Mouse (Mus musculus) heart, embryonic 16.5 days (tissue): ENCODE measurements around the gene Ghrhr. TPM values are rescaled to one million over a fixed set of nuclear protein-coding genes. Genes with fewer than 3 reads are reported as not detected.

Experiments used
- ATAC-seq: fragments of 200-750 bp; cut with Nextera tagmentation; replicated peaks from 2 replicates; pipeline ENCODE4 v1.8.0; 2017; ENCODE audit warnings: moderate number of reproducible peaks; ENCODE audit not compliant: insufficient read depth, low FRiP score; ENCODE audit errors: extremely low read depth
- H3K27ac ChIP-seq: fragments of 300-500 bp; sonication (generic); 2 replicates; pipeline ENCODE4 v1.5.1; 2014; ENCODE audit warnings: mild to moderate bottlenecking, low read length, control low read depth, moderate library complexity
- H3K27me3 ChIP-seq: fragments of 300-500 bp; sonication (generic); 2 replicates; pipeline ENCODE4 v1.6.1; 2014; ENCODE audit warnings: low read length, mixed read lengths; ENCODE audit not compliant: control insufficient read depth, insufficient read depth
- H3K36me3 ChIP-seq: fragments of 300-500 bp; sonication (generic); 2 replicates; pipeline ENCODE4 v1.6.1; 2014; ENCODE audit not compliant: control insufficient read depth, insufficient read depth
- H3K4me1 ChIP-seq: fragments of 300-500 bp; sonication (generic); 2 replicates; pipeline ENCODE4 v1.6.1; 2014; ENCODE audit warnings: low read length, mixed read lengths; ENCODE audit not compliant: control insufficient read depth, insufficient read depth
- H3K4me2 ChIP-seq: fragments of 300-500 bp; sonication (generic); 2 replicates; pipeline ENCODE4 v1.6.1; 2014; ENCODE audit warnings: low read depth, mild to moderate bottlenecking, control low read depth, low read length
- H3K4me3 ChIP-seq: fragments of 300-500 bp; sonication (generic); 2 replicates; pipeline ENCODE4 v1.5.1; 2014; ENCODE audit warnings: mild to moderate bottlenecking, control low read depth, low read length
- H3K9ac ChIP-seq: fragments of 300-500 bp; sonication (generic); 2 replicates; pipeline ENCODE4 v1.6.1; 2014; ENCODE audit warnings: low read length, control low read depth
- H3K9me3 ChIP-seq: fragments of 300-500 bp; sonication (generic); replicated peaks from 2 replicates; pipeline ENCODE4 v1.6.1; 2016; ENCODE audit warnings: low read length; ENCODE audit not compliant: control insufficient read depth
- WGBS: fragments of 180-500 bp; shearing (Covaris S2); extraction: QIAGEN DNeasy Blood & Tissue Kit; methylation state at CpG from one replicate; pipeline ENCODE4 v1.1.7; 2014; 5-methylcytosine and 5-hydroxymethylcytosine counted together
- polyA plus RNA-seq: library from polyadenylated mRNA; unstranded; fragments of >200 nt; fragmentation: Nextera tagmentation; extraction: Ambion mirVana; gene quantifications from 2 replicates; pipeline ENCODE4 v1.2.1, GENCODE M21; 2015

Ghrhr gene
- polyA plus RNA-seq, 1 experiment from 2014 or later = not detected

DNA sequence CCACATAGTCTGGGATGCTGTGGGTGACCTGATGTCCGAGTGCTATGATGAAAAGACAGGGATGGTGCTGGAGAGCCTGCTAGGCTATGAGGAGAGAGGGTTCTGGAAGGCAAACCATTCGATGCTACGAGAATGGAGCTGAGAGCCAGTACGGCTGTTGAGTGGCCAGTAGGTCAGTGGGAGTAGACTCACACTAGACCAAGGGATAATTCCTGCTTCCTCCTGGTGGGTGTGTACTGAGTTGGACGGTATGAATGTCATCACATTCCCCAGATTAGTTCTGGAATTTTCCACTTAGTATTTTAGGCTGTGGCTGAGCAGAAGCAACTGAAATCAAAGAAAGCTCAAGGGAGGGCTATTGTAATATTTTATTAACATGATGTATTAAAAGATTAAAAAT is 34.9 kb downstream of the Ghrhr start:
- no peak overlapping the region for H3K4me2 ChIP-seq
- H3K9ac ChIP-seq = no peak overlapping the region
- H3K4me1 ChIP-seq = peaks cover 5% of the 10 kb centered on the region
- ATAC-seq = peak; percentile 61; the same call in 1 of the 2 replicates
- H3K9me3 ChIP-seq = no peaks in the 10 kb centered on the region
- H3K27ac ChIP-seq = no peak overlapping the region; the same call in 1 of the 2 replicates
- no peaks in the 10 kb centered on the region for H3K27me3 ChIP-seq
- no peak overlapping the region for H3K4me3 ChIP-seq
- WGBS = 42% methylated on average over 5 of the region's 5 CpGs
- no peaks in the 10 kb centered on the region for H3K36me3 ChIP-seq

DNA sequence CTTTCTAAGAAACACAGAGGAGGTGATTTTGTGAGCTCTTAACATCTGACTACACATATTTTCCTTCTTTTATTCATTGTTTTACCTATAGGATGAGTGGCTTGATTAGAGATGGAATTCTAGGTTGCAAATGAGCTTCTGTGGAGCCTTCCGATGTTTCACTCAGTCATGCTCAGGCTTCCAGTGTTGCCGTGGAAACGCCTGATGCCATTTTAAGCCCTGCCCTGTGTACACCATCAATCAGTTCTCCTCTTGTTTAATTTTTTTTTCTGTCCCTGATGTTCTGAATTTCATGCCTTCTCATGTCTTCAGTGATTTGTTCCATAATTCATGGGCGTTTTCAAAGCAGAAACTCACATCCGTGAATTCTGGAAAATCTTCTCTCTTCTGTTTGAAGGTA is 40.1 kb downstream of the Ghrhr start:
- Histone ChIP-seq H3K9ac (no peak overlapping the region), H3K27ac (no peak overlapping the region), H3K36me3 (no peaks in the 10 kb centered on the region), H3K4me2 (no peak overlapping the region), H3K4me1 (peaks cover 3% of the 10 kb centered on the region), H3K9me3 (no peaks in the 10 kb centered on the region), H3K4me3 (no peak overlapping the region), H3K27me3 (no peaks in the 10 kb centered on the region)
- WGBS = 81% methylated on average over 5 of the region's 5 CpGs
- no peak for ATAC-seq

DNA sequence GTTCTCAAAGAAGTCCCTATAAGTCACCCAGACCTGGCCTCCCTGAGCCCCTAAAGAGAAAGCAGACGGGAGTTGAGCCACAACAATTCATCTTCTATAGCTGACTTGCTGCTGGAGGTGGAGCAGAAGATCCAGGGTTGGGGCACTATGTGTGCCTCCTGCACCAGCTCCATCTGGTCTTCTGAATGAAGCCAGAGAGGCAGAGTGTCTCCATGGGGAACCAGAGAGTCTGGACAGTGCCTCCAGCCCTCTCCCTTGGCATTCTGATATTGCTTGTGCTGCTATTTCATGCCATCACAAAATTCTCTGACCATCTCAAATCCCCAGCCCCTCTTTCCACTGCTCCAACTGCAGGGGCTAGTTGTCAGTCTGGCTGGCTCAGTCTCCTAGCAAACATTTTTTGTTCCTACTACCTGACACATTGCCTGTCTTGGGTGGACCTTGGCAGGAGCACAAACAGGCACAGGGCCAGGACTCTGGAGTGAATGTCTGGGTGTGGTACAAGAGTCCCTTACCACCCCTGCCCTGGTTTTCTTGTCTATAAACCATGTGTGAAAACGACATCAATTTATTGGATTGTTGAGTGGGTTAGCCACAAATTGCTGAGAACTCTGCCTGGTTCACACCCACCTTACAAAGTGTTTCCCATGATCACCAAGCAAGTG is 42.8 kb downstream of the Ghrhr start:
- H3K9me3 ChIP-seq = no peaks in the 10 kb centered on the region
- H3K4me1 ChIP-seq = no peaks in the 10 kb centered on the region
- H3K27me3 ChIP-seq = no peaks in the 10 kb centered on the region; the same call in 1 of the 2 replicates
- H3K4me2 ChIP-seq = no peak overlapping the region
- H3K36me3 ChIP-seq = no peaks in the 10 kb centered on the region
- H3K27ac ChIP-seq = no peak overlapping the region
- ATAC-seq = no peak
- 31% methylated on average over 2 of the region's 2 CpGs for WGBS
- no peak overlapping the region for H3K4me3 ChIP-seq
- H3K9ac ChIP-seq = no peak overlapping the region

DNA sequence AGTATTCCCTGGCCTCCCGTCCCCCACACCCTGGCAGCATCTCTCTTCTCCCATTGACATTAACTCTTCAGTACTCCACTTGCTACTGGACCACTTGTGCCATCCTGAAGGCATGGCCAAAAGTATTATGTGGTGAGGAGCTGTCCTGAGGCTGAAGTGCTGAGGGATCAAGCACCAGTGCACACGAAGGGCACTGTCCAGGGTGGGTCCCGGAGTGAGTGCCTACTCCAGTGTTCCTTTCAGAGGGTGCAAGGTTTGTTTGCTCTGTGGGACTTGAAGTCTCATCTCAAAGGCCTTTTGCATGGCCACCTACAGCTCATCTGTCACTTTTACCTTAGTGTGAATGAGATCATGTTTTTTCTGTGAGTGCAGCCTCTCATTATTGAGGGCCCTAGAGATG is 44.3 kb downstream of the Ghrhr start:
- Histone ChIP-seq H3K4me3 (no peak overlapping the region), H3K4me1 (no peaks in the 10 kb centered on the region), H3K27me3 (no peaks in the 10 kb centered on the region; the same call in 1 of the 2 replicates), H3K27ac (no peak overlapping the region), H3K9me3 (no peaks in the 10 kb centered on the region), H3K4me2 (no peak overlapping the region), H3K9ac (no peak overlapping the region), H3K36me3 (no peaks in the 10 kb centered on the region)
- no peak for ATAC-seq
- WGBS = 45% methylated on average over 3 of the region's 3 CpGs

DNA sequence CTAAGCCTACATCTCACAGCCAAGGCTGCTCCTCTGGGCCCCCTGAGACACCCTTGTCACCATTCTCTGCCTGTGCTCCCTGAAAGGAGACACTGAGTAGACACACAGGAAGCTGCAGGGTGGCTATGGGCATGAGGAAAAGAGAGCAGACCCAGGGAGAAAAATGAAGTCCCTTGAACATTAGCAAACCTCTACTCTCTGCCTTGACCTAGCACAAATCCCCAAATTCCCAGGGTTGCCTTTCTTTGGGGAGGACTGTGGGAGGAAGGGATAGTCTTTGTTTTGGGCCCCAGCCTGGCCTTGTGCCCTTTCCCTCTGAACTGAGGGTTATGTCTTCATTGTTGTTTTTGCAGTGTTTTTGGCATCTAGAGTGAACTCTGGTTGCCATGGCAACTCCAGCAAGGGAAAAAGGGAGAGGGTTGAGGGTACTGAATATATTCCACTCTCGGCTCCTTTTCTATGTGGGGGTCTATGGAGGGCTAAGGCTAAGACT is 44.8 kb downstream of the Ghrhr start:
- H3K9ac ChIP-seq = no peak overlapping the region
- no peak for ATAC-seq

DNA sequence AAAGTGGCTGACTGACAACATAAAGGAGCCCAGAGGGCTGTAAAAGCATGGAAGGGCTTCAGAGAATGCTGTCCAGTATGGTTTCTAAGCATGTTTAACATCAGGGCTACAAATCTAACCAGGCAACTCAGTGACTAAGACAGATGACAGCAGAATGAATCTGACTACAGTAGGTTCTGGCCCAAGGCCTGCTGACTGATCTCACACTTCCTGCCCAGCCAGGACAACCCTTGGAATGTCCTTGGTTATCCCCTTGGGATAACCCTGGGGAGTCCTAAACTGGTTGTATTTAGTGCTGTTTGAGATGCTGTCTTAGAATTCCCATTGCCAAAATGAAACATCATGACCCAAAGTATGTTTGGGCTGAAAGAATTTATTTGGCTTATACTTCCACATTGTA is 56.0 kb downstream of the Ghrhr start:
- H3K4me1 ChIP-seq = no peaks in the 10 kb centered on the region
- no peak for ATAC-seq
- no peak overlapping the region for H3K4me2 ChIP-seq
- H3K27me3 ChIP-seq = no peaks in the 10 kb centered on the region; the same call in none of the 2 replicates
- H3K9me3 ChIP-seq = no peaks in the 10 kb centered on the region
- H3K9ac ChIP-seq = no peak overlapping the region
- no peak overlapping the region for H3K4me3 ChIP-seq
- H3K27ac ChIP-seq = no peak overlapping the region
- no peaks in the 10 kb centered on the region for H3K36me3 ChIP-seq

More for the DNA sequence above, 44.8 kb downstream of the Ghrhr start:
- Histone ChIP-seq H3K27ac (no peak overlapping the region), H3K4me1 (no peaks in the 10 kb centered on the region), H3K27me3 (no peaks in the 10 kb centered on the region; the same call in 1 of the 2 replicates), H3K36me3 (no peaks in the 10 kb centered on the region), H3K9me3 (no peaks in the 10 kb centered on the region), H3K4me2 (no peak overlapping the region), H3K4me3 (no peak overlapping the region)
- 62% methylated on average over 1 of the region's 1 CpGs for WGBS

DNA sequence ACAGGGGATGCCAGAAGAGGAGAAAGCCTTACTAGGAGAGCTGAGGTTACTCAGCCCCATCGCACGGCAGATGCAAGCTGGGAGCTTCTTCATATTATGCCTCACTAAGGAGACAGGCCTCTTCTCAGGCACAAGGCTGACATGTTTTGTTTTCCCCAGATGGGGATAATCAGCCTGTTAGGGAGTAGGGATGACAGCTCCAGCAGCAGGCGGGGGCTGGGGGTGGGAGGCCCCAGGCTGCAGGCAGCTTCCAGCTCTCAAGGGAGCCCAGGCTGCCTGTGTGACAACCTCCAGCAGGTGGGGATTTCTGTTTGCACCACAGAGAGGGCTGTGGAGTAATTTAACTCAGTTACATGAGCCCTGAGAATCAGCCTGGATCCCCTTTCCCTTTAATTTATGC is 58.3 kb downstream of the Ghrhr start:
- H3K4me1 ChIP-seq = no peaks in the 10 kb centered on the region
- no peak overlapping the region for H3K9ac ChIP-seq
- H3K4me3 ChIP-seq = no peak overlapping the region
- H3K4me2 ChIP-seq = no peak overlapping the region
- ATAC-seq = peak; percentile 63
- no peaks in the 10 kb centered on the region for H3K36me3 ChIP-seq
- WGBS = 22% methylated on average over 3 of the region's 3 CpGs
- H3K27ac ChIP-seq = peak overlapping the region; percentile 56; the same call in 1 of the 2 replicates
- peaks cover 3% of the 10 kb centered on the region for H3K27me3 ChIP-seq
- no peaks in the 10 kb centered on the region for H3K9me3 ChIP-seq

DNA sequence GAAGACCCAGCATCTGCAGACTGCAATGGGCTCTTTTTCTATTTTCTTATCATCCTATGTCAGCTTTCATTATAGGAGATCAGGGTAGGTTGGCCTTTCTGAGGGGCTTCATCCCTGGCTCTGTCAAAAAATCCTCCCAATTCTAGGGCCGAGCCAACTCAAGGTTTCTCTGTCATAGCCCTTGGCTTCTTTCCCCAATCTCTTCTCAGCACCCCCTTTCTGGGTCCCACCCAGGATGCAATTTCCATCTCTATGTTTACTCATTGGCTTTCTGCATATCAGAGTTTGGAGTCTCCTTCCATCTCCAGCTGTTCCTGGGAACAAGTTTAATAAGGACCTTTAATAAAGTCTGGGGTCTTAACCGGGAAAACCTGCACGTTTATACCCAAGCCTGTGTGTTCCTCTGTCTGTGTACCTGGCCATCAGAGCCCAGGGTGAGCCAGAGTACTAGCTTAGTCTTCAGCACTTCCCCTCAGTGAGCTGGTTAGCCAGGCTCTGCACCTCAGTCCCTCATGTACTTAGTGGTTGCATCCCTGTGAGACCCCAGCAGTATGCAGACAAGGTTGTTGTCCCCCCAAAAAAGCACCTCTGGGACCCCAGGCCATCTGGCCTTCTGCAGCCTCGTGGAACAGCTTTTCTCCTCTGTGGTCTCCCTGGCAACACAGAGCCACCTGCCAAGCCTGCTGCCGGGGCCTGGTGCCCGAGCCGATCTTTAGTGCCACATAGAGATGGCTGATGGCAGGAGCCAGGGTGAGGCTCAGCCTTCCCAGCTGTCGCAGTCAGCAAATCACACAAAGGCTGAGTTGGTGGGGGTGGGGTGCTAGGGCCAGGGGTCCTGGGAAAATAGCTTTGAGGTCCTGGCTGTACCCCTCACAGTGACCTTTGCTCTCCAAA is 59.4 kb downstream of the Ghrhr start:
- peaks cover 3% of the 10 kb centered on the region for H3K27me3 ChIP-seq
- no peak overlapping the region for H3K4me3 ChIP-seq
- no peaks in the 10 kb centered on the region for H3K36me3 ChIP-seq
- H3K9me3 ChIP-seq = no peaks in the 10 kb centered on the region
- ATAC-seq = no peak
- no peak overlapping the region for H3K9ac ChIP-seq
- H3K4me1 ChIP-seq = no peaks in the 10 kb centered on the region
- H3K4me2 ChIP-seq = no peak overlapping the region
- WGBS = 54% methylated on average over 8 of the region's 8 CpGs
- no peak overlapping the region for H3K27ac ChIP-seq

DNA sequence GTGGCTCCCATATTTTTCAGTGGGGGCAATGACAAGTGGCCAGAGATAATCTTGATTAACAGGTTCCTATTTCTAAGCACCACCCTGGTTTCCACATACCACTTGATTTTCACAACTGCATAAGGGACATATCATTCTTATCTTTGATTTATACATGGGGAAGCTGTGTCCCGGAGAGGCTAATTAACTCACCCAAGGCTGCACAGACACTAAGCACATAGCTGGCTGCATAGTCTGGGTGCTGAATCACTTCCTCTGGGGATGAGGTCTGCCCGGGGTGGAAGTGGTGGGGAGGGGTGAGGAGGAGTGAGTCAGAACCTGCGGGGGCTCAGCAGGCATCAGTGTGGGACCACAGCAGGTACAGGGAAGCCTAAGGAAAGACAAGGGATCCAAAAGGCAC is 61.8 kb downstream of the Ghrhr start:
- H3K9me3 ChIP-seq = no peaks in the 10 kb centered on the region
- H3K27me3 ChIP-seq = peaks cover 7% of the 10 kb centered on the region
- no peak overlapping the region for H3K9ac ChIP-seq
- ATAC-seq = no peak
- H3K27ac ChIP-seq = no peak overlapping the region
- WGBS = 6% methylated on average over 3 of the region's 3 CpGs
- H3K4me2 ChIP-seq = no peak overlapping the region
- H3K4me3 ChIP-seq = no peak overlapping the region
- H3K4me1 ChIP-seq = no peaks in the 10 kb centered on the region
- H3K36me3 ChIP-seq = no peaks in the 10 kb centered on the region
